Mouse (Mus musculus) cerebellum, postnatal 25 days (tissue): ENCODE results near the gene Rilp.

Experiments used
- DNase-seq, 2 experiments: peaks; one replicate each; pipeline ENCODE4 v3.0.0; 2021; ENCODE audit warnings: mixed read lengths in 2 of 2

The Rilp gene

DNA sequence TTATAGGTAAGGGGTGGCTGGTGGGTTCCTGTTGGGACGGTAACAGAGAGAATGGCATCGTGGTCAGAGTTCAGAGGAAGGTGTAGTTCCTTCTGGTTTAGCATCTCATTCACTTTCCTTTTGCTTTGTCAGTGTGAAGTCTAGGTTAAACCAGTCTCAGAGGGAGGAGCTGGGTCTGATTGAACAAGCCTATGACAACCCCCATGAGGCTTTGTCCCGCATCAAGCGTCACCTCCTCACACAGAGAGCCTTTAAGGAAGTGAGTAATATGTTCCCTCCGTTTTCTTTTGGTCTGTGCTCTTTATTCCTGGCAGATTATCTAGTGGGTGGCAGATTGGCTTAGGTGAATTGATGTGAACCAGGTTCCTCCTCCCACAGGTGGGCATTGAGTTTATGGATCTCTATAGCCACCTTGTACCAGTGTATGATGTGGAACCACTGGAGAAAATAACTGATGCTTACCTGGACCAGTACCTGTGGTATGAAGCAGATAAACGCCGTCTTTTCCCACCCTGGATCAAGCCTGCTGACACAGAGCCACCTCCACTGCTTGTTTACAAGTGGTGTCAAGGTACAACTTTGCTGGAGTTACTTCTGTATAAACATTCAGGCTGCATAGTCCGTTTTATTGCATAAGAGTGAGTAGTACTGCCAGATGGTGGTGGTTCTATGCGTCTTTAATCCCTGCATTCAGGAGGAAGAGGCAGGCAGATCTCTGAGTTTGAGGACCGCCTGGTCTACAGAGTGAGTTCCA, 15.4 kb upstream of the Rilp start:
- no peak for DNase-seq

DNA sequence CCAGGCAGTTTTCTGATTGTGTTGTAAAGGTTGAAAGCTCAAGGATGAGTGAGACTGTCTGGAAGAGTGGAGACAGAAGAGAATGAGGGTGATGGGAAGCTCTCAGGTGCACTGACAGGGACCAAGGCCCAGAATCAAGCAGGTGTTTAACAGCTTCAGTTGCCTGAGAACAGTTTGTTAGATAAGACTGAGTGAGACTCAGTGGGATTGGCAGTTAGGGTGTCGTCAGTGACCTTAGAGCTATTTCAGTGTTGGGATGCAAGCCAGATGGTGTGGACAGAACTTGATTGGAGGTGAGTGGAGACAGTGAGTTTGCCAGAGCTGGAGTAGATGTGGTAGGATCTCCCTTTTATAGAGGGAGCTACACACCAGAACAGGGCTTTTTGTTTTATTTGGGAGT, 11.8 kb upstream of the Rilp start:
- no peak for DNase-seq

DNA sequence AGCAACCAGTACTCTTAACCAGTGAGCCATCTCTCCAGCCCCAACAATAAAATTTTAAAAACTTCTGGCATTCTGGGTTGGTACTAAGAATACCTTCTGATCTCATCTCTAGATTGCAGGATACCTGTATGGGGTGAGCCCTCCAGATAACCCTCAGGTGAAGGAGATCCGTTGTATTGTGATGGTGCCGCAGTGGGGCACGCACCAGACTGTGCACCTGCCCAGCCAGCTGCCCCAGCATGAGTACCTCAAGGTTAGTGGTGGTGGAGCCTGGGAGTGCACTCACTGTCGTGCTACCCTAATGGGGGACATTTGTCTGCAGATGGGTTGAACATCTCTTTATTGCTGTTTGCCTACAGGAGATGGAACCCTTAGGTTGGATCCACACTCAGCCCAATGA, 1.7 kb upstream of the Rilp start:
- no peak for DNase-seq

DNA sequence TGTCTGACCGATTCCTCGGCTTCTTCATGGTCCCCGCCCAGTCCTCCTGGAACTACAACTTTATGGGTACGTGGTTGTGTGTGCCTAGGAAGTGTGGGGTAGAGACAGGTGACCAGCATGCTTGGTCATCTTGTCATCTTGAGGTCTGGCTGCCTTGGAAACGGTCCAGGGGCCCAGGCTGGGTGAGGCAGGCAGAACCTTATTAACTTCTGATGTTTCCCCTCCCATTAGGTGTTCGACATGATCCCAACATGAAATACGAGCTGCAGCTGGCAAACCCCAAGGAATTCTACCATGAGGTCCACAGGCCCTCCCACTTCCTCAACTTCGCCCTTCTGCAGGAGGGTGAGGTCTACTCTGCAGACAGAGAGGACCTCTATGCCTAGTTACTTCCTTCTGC, 990 bp upstream of the Rilp start:
- DNase-seq: peak in 1 of 2 experiments; percentile 40

DNA sequence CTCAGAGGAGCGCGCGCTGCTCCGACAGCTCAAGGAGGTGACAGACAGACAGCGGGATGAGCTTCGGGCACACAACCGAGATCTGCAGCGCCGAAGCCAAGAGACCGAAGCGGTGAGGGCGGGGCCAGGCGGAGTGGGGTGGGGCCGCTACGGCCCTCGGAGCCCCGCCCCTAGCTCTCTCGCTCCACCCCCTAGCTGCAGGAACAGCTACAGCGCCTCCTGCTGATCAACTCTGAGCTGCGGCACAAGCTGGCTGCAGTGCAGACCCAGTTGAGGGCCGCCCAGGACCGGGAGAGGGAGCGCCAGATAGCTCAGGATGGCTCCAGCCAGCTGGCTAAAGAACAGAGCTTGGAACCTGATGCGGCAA, 716 bp downstream of the Rilp start:
- peak; percentile 94 to 97 for DNase-seq

DNA sequence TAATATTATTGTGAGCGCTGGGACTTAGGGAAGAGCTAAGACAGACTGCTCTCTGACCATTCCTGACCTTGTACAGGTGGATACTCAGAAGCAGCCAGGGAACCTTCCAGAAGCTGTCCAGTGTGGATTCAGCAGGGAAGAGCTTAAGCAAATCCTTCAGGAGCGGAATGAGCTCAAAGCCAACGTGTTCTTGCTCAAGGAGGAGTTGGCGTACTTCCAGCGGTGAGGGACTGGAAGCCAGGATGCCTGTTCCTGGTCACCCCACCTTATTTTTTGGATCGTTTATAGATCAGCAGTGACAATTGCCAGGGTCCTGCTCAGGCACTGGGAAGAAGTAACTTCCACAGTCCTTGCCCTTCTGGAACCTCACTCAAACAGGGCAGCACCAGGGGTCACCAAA, 1.3 kb downstream of the Rilp start:
- peak; percentile 45 to 68 for DNase-seq

DNA sequence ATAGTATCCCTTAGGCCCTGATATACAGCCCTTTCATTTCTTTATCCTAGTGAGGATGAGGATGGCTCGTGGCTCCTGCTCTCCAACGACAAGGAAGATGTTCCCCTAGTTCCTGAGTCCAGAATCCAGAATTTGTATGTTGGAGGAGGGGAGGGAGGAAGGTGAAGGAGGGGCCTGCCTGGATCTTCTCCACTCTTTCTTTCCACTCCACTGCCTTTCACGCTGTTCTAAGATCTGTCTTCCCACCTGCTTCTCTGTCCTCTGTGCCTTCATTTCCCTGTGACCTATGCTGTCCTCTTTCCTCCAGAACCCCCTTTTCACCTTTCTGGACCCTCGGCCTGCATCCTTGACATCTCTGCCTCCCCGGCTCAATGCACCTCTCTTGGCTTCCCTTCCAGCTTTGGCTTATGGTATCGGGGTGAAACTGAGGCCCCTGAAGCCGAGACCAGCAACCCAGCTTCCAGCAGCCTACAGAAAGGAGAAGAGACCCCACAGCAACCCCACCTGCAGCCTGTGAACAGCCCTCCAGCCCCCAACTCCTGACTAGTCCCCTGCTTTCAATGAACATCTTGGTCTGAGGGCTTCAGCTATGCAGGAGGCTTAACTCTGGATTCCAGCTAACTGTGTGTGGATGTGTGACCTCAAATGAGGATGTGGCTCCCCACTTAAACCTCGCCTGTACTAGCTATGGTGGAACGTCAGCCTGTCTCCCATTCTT, 2.6 kb downstream of the Rilp start:
- no peak for DNase-seq

DNA sequence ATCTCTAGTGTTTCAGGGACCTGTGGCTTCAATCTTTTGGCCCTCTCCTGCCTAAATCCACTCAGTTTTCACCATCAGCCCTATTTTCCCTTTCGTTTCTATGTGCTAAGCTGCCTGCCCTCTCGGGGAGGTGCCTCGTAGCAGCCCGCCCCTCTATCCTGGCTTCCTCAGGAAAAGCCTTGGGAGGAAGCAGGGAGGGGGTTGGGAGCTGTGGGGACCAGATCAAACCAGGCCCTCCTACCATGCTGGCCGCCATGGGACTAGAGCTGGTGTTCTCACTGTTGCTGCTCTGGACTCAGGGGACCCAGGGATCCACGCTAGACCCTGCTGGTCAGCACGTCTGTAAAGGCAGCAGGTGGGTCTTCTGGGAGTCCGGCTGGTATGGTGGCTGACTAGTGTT, 3.4 kb downstream of the Rilp start, which contains the start of gene Scarf1:
Gene Scarf1 (plus strand): TSS at position 205 of the 400 bp plus-strand sequence.
- no peak for DNase-seq

DNA sequence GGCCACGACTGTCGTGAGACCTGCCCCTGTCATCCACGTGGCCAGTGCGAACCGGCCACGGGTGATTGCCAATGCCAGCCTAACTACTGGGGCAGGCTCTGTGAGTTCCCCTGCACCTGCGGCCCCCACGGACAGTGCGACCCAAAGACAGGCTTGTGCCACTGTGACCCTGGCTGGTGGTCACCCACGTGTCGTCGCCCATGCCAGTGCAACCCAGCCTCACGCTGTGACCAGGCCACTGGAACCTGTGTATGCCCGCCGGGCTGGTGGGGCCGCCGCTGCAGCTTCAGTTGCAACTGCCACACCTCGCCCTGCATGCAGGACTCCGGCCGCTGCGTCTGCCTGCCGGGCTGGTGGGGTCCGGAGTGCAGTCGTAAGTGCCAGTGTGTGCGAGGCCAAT, 5.3 kb downstream of the Rilp start:
- no peak for DNase-seq

DNA sequence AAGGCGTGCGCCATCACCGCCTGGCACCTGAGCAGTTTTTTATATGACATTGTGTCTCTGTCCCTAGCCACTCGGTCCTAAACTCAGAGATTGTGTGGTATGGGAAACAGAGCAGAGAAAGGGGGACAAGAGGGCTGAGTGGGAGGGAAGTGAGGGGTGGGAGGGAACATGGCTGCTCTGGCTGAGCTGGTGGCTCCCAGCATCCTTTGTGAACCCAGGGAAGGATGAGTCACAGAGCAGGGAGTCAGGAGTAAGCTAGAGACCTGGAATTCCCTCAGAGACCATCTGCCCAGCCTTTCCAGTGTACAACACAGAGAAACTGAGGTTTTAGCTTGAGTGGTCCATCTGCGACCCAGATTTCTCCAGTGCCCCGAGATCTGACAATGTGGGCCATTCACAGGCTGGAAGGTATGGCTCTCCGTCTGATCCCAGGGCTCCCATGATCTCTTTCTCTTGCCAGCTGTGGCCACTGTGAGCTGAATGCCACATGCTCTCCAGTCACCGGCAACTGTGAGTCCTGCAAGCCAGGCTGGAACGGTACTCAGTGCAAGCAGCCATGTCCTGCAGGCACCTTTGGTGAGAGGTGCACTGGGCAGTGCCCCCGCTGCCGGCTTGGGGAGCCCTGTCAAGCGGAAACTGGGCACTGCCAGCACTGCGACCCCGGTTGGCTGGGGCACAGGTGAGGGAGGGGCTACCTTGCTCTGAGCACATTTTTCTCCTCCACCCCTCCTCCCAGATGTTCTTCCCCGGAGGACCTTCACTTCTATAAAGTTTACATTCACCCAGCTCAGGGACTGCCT, 10.1 kb downstream of the Rilp start:
- DNase-seq: no peak

DNA sequence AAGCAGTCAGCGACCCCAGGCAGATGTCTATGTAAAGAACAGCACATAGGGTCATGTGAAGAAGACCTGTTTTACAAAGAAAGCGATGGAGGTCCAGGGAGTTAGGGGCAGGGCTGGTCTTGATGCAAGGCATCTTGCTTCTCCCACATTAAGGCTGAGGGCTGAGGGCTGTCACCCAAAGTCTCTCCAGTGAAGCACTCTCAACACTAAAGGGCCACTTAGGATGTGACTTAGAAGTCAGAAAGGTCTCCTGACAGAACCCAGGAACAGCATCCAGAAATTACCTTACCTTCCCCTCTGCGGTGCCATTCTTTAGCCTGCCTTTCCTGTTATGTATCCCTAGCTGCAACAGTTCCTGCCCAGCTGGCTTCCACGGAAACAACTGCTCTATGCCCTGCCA, 11.7 kb downstream of the Rilp start:
- no peak for DNase-seq

DNA sequence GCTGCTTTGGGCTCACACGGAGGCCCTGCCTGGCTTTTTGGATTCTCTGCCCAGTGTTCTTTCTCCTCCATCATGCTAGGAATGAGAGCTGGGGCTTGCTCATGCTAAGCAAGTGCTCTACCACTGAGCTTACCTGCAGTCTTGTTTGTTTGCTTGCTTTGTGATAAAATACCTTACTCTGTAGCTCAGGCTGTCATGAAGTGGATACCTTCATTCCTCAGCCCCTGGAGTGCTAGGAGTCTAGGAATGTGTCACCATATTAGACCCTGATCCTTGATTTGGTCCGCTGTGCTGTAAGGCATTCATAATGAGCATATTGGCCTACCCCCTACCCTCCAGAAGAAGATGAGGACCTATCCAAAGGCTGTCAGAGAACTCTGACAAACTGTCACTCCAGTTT, 12.9 kb downstream of the Rilp start:
- no peak for DNase-seq

DNA sequence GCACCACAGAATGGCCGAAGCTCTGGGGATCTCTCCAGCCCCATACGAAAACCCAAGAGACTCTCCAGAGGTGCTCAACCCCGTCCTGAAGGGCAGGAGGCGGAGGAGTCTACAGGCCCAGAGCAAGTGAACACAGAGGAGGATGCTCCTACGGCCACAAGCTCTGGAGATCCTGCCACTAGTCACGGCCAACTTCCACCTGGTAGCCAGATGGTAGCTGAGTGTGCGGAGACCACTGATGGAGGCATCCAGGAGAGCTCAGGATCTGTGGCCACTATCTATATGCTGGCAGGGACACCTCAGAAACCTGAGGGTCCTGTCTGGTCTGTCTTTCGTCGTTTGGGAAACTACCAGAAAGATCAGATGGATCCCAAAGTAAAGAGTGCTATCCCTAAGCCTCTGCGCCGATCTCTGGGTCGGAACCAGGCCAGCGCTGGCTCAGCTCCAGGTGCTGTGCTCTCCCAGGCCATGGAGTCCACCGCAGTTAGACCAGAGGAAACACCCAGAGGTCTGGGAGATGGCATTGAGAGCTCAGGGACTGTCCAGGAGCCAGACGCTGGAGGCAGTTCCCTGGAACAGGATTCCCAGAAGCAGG, 15.7 kb downstream of the Rilp start:
- DNase-seq: peak; percentile 83 to 84

DNA sequence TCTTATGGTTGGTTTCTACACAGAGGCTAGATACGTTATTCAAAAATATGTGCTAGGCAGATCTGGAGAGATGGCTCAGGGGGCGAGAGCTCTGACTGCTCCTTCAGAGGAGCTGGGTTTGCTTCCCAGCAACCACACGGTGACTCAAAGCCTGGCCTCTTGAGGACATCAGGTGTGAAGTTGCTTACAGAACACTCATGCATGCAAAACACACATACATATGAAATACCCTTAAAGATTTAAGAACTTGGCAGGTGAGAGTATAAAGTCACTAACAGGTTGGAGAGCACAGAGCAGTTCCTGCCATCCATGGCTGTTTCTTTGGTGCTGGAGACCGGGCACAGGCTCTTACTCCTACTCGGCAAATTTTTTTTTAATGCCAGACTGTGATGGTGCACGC, 17.0 kb downstream of the Rilp start:
- peak in 1 of 2 experiments; percentile 11 for DNase-seq

DNA sequence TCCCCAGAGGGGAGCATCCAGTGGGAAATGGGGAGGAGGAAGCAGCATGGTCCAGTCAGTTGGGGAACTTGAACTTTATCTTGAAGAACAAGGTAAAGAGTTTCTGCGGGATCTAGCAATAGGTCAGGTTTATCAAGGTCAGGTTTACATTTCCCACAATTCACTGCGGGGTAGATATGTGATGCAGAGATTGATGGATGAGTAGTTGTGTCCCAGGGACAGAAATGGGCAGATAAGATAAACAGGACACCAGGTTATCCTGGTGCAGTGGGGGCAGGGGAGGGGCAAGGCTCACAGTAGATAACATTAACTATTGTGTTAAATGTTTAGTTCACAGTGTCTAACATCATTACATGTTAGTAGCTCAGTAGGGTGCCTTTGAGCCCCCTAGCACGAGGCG, 19.9 kb downstream of the Rilp start:
- DNase-seq: no peak

DNA sequence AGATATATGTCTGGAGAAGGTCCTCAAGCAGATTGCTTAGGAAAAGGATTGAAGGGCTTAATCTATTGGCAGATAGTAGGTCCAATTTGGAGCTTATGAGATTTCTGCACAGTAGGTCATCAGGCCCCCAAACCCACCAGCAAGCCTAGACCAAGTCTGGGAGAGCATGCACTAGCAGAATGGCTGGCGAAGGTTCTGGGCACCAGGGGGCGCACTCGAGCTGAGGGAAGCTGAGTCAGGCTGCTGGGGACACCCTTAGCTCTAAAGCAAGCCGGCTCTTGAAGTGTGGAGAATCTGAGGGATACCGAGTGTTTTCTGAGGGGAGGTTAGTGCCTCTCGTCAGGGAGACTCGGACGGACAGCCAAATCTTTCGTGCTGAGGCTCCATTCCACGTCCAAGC, 20.4 kb downstream of the Rilp start:
- peak; percentile 100 for DNase-seq

DNA sequence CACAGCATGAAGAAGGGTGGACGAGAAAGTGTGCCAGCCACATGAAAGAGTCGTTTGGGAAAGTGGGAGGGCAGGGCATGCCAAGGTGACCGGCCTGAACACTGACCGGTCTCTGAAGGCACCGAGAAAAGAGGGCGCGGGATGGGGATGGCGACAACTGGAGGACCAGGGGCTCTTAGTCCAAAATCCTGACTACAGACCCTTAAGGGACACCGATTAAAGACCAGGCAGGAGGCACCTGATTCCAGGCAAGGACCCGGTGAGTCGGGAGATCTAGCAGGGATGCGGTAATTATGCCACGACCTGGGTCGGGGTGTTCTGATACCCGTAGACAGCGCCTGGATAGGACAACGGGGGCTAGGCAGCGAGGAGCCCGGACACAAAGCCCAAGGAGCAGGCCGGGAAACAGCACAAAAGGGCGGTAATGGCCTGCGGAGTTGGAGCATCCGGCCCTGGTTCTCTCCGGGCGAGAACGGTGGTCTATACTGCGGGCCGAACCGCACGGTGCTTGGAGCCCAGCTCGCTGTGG, 21.0 kb downstream of the Rilp start:
- DNase-seq: peak in 1 of 2 experiments; percentile 65

DNA sequence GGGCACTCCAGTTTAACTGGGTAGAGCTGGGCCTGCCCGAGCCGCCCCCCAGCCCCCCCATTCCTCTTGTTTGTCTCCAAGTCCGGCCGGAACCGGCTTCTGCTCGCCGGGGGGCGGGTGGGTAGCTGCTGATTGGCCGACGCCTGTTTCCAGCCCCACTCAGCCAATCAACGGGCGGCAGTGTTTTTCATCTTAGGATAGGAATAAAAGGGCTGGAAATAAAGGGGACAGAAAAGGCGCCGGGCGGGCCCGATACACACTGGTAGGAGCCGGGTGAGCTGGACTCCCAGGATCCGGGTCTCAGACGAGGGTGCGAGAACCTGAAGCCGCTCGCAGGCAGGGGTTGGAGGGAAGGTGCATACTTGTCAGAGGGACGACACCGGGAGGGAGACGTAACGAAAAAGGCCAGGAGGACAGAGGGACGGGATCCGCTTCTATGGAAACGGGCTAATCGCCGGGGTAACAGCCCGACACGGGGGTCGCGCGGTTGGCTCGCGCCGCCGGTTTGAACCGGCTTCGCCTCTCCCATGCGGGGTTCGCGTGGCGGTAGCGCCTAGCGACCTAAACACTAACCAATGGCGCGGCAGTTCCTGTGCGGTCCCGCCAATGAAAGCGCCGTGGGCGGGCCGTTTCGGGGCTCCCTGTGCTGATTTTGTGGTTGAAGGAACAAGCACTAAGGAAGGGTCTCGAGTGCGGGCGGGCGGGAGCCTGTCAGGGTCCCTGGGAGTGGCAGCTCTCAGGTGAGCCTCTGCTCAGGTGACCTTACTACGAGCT, 21.8 kb downstream of the Rilp start, which contains the start of gene Slc43a2:
Gene Slc43a2 (plus strand): TSS at position 226 of the 774 bp plus-strand sequence.
- peak; percentile 98 to 99 for DNase-seq

DNA sequence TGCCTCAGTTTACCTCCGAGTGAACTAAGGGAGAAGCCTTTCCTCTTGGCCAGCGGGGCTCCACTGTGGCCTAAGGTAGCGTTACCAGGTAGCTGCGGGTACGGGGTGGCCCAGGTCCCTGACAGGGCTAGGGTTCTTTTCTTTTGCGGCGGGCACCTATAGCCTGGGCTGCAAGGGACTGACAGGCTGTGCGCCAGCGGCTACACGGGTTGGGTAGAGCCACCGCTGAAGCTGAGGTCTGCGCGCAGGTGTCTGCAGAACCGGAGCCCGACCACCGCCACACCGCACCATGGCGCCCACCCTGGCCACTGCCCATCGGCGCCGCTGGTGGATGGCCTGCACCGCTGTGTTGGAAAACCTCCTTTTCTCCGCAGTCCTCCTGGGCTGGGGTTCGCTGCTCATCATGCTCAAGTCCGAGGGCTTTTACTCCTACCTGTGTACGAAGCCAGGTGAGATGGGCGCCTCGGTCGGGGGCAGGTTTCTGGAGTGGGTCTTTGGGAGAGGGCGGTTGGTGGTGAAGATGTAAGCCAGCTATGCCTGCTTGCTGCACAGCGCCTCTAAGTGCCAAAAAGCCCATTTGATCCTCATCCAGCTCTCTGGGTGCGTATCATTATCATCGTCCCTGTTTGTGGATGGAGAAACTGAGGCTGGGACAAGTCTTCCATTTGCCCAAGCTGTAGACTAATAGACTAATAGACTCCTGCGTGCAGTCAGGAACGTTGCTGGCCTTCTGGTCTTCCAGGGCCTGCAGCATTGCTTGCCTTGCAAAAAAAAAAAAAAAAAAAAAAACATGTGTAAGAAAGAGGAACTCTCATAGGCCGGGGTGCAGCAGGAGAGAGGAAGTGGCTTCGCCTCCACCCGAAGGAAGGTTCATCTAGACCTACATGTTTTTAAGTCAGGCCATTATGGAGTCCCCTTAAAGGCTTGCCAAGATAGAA, 22.7 kb downstream of the Rilp start:
- peak; percentile 73 to 75 for DNase-seq

DNA sequence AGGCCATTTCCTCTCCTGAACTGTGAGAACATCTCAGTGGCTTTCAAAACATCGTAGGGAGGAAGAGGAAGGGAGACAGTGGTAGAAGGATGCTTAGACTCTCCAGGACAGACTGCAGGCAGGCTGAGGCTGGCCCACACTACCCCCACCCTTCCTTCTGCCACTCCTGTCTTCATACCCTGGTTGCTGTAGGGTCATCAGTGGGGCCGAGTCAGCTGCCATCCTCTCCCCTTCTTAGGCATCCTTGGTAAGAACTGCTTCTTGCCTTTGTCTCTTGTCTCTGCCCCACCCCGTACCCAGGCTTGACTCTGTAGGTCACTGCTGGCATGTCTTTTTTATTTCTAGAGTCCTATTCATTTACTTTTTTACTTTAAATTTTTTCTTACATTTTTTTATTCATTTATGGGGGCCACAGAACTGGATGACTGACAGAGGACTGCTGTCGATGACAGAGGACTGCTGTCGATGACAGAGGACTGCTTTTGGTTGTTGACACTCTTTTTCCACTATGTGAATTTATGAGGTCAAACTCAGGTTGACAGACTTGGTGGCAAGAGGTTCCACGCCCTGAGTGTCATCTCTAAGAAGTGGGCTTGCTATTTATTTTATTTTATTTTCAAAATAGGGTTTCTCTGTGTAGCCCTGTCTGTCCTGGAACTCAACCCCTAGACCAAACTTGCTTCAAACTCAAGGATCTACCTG, 23.6 kb downstream of the Rilp start:
- DNase-seq: peak; percentile 43 to 52
